Mouse (Mus musculus) megakaryocyte-erythroid progenitor cell, adult 5-6 weeks (primary cell): Measurements from ENCODE around the gene Mfsd14a. TPM values are rescaled to one million over a fixed set of nuclear protein-coding genes. Genes with fewer than 3 reads are reported as not detected.
"Not testable (repeated sequence)": the region's sequence is repeated elsewhere in the genome, so short reads cannot be mapped to it uniquely, and the experiment has no call there.

Experiments used
- ATAC-seq: replicated peaks from 2 replicates; pipeline ENCODE4 v1.8.0; 2016; ENCODE audit warnings: mild to moderate bottlenecking, inconsistent platforms; ENCODE audit not compliant: severe bottlenecking, poor library complexity, low FRiP score, low TSS enrichment
- total RNA-seq, 2 experiments: library from RNA; stranded (forward) in 1 of 2; stranded (reverse) in 1 of 2; fragments of 200-1000, 215-1000 nt in 1 of 2; fragments of >200 nt in 1 of 2; fragmentation: Nextera tagmentation in 1 of 2; gene quantifications; 2 replicates each; pipeline ENCODE4 v1.2.3; 2014 to 2017

Gene Mfsd14a
- total RNA-seq (2014; fragmentation: Nextera tagmentation) (50.7 and 53.6 TPM in 2 replicates), total RNA-seq (2017) (83.2 and 95.4 TPM in 2 replicates)

GRCm38 (mm10) chr3:116662463-116662863 lies at the start of gene Mfsd14a:
Gene Mfsd14a, minus strand, starts transcription at chr3:116662677.
- peak; percentile 97 for ATAC-seq

- peak; percentile 85 for ATAC-seq
These were observed 49.4 kb upstream of the Mfsd14a start for GRCm38 (mm10) chr3:116711624-116712435.

DNA sequence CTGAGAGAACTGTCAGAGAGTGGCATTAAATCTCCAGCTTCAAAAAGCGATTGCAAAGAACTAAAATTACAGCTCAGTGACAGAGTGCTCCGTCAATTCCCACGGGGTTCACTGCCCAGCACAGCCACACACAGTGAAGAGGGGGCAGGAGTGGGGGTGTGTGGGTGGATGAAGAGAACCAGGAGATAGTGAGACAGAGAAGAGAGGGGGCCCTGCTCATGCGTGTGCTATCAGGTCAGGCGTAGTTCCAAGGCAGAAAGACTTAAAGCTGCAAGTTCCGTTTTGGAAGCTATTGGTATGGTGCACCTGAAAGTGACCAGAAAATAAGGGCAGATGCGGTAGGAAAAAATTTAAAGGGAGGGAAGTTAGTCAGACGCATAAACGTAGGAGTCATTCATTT lies 48.5 kb upstream of the Mfsd14a start:
- peak; percentile 79 for ATAC-seq

DNA sequence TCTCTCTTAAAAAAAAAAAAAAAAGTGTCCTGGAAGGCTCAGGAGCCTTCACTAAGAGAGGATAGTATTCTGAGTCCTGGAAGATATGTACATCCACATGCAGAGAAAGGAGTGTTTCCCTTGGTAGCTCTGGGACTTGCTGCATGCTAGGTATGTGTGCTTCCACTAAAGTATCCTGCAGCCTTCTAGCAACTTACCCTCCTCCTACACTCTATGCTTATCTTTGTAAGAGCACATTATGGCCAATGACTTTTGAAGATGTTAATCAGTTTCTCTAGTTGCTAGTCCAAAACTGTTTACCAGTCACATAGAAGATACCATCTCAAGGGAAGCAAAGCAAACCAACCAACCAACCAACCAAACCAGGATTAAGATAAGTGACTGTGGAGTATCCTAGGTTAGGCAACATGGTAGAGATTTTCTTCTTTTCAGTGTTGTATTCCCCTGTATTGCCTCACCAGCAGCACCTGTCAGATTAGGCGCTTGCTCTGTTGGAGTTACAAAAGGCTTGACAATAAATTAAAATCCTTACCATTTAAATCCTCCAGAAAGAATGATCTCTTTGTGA lies 43.2 kb upstream of the Mfsd14a start:
- ATAC-seq, result peak; percentile 74

- ATAC-seq, result no peak
These were observed 41.4 kb upstream of the Mfsd14a start for GRCm38 (mm10) chr3:116703835-116704234.

GRCm38 (mm10) chr3:116702647-116703272 lies 40.3 kb upstream of the Mfsd14a start:
- no peak for ATAC-seq

DNA sequence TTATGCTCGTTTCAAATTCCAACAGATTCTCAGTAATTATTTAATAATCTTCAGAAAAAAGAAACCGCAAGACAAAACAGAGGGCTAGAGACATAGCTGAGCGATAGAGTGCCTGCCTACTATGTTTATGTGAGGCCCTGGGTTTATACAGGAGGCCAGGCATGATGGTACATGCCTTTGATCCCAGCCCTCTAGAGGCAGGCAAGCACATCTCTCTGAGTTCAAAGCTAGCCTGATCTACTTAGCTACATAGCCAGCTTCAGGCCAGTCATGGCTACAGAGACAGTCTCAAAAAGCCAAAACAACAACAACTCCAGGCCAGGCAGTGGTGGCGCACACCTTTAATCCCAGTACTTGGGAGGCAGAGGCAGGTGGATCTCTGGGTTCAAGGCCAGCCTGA lies 39.1 kb upstream of the Mfsd14a start:
- ATAC-seq, result no peak

- peak; percentile 47 for ATAC-seq
These were observed 36.3 kb upstream of the Mfsd14a start for GRCm38 (mm10) chr3:116698786-116699185.

DNA sequence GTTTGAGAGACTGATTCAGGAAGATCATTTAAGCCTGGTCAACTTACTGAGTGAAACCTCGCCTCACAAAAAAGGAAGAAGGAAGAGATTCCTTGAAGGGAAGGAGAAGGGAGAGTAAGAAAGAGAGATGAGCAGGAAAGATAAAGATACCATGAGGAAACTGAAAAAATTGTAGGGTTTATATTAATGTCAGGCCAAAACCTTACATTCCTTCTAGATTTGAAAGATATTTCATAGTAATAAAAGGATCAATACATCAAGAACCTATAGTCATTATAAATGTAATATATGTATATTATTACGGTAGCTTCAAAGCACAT lies 33.1 kb upstream of the Mfsd14a start:
- ATAC-seq, result no peak

DNA sequence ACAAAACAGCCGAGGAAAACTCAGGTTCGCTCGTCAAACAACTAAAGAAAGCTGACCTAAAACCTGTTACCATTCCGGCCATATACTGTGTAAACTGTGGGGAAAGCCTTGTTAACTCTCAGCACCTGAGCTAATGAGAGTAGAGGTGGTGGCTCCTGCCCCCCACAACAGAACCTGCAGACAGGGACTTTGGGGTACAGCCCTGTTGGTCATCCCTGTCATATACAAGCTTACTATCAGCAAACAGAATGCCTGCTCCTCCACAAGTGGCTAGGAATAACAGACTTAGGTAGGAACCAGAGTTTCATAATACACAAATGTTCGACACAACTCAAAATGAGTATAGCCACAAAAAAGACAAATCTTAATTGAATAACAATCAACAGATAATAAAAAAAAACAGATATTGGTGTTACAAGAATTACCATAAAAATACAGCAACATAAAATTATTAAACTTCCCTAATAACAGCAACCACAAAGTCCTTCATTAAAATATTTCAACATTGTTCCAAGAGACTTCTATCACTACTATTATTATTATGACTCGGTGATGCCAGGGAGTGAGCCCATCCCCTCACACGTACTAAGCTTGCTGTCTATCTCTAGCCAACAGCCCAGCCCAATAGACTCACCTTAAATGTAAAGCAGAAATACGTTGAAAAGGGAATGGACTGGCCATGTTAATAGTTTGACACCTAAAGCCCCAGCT lies 32.6 kb upstream of the Mfsd14a start:
- ATAC-seq, result 0 out of 2 replicates have a peak, but pooled peaks have one; percentile 42

DNA sequence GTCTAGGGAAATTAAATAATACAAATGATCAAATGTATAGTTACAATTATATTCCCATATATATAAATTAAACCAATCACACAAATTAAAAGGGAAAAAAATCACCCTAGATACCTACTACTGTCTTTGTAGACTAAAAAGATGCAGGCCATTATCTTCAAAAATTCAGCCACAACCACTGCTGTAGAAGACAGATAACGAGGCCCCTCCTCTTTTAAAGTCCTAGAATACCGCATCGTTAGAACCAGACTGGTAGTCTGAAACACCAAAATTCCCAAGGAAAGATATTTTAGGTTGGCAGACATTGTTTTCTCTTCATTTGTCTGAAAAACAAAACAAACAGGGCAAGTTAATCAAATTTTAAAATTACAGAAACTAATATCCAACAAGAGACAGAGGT lies 31.8 kb upstream of the Mfsd14a start:
- peak; percentile 82 for ATAC-seq

GRCm38 (mm10) chr3:116681160-116681559 lies 18.7 kb upstream of the Mfsd14a start, which contains the start of gene Gm43191:
Gene Gm43191, minus strand, starts transcription at chr3:116681260.
- ATAC-seq, result no peak

DNA sequence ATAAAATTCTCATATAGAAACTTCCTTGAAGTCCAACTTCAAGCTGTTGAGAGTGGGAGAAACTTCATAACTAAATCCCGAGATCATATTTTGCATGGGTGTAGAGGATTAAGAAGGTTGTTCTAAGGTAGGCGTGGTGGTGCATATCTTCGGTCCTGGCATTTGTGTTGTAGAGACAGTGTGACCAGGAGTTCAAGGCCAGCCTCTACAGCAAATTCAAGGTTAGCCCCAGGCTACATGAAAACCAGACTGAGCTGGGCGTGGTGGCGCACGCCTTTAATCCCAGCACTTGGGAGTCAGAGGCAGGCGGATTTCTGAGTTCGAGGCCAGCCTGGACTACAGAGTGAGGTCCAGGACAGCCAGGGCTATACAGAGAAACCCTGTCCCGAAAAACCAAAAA lies 1.8 kb upstream of the Mfsd14a start:
- not testable (repeated sequence) for ATAC-seq

GRCm38 (mm10) chr3:116661870-116662414 lies 535 bp downstream of the Mfsd14a start:
- peak; percentile 40 for ATAC-seq

GRCm38 (mm10) chr3:116661288-116661869 lies 1.1 kb downstream of the Mfsd14a start:
- ATAC-seq, result peak; percentile 6; the same call in 1 of the 2 replicates

GRCm38 (mm10) chr3:116659856-116660430 lies 2.5 kb downstream of the Mfsd14a start:
- ATAC-seq, result no peak

GRCm38 (mm10) chr3:116658928-116659565 lies 3.4 kb downstream of the Mfsd14a start:
- no peak for ATAC-seq

- no peak for ATAC-seq
These were observed 6.1 kb downstream of the Mfsd14a start for GRCm38 (mm10) chr3:116656184-116656965.
